Mouse (Mus musculus) kidney, adult 2 months (tissue): Measurements from ENCODE around the gene Il34. TPM values are rescaled to one million over a fixed set of nuclear protein-coding genes. Genes with fewer than 3 reads are reported as not detected.

Experiments used
- DNase-seq: peaks from one replicate; pipeline ENCODE4 v3.0.0; 2021
- H3K27ac ChIP-seq: fragments of 200-500 bp; 2 replicates; pipeline ENCODE4 v1.5.1; 2012; ENCODE audit warnings: low read depth, low read length, control low read depth, inconsistent platforms; ENCODE audit not compliant: insufficient read depth
- H3K27me3 ChIP-seq: fragments of 200-500 bp; replicated peaks from 2 replicates; pipeline ENCODE4 v1.6.1; 2012; ENCODE audit warnings: mild to moderate bottlenecking, moderate library complexity, low read length, inconsistent platforms; ENCODE audit not compliant: control insufficient read depth, insufficient read depth
- H3K36me3 ChIP-seq: fragments of 200-500 bp; 2 replicates; pipeline ENCODE4 v1.6.1; 2012; ENCODE audit warnings: mild to moderate bottlenecking, moderate library complexity, low read length, inconsistent platforms; ENCODE audit not compliant: control insufficient read depth, insufficient read depth
- H3K4me1 ChIP-seq: fragments of 200-500 bp; 2 replicates; pipeline ENCODE4 v1.6.1; 2011; ENCODE audit warnings: low read length; ENCODE audit not compliant: control insufficient read depth, insufficient read depth
- H3K4me3 ChIP-seq: fragments of 200-500 bp; 2 replicates; pipeline ENCODE4 v1.5.1; 2011; ENCODE audit warnings: mild to moderate bottlenecking, low read depth, low read length, control low read depth; ENCODE audit not compliant: insufficient read depth
- CTCF ChIP-seq: fragments of 200-500 bp; conservative IDR thresholded peaks from 2 replicates; pipeline ENCODE4 v1.5.1; 2011; ENCODE audit warnings: low read depth, mild to moderate bottlenecking, control low read depth, low read length, moderate library complexity, mixed read lengths; ENCODE audit not compliant: insufficient read depth, insufficient read length
- POLR2A ChIP-seq: fragments of 200-500 bp; IDR thresholded peaks from one replicate; pipeline ENCODE4 v1.6.1; 2011; ENCODE audit warnings: low read depth, low read length, control low read depth
- WGBS: fragments of 180-500 bp; shearing (Covaris S2); methylation state at CpG from one replicate; pipeline ENCODE4 v1.1.7; 2018; 5-methylcytosine and 5-hydroxymethylcytosine counted together
- polyA plus RNA-seq: library from polyadenylated mRNA; depleted of rRNA; stranded (reverse); fragments of >200 nt; gene quantifications from 2 replicates; pipeline ENCODE4 v1.2.3, GENCODE M21; 2012

Il34 gene
- polyA plus RNA-seq, 1 experiment = 21.8 TPM

DNA sequence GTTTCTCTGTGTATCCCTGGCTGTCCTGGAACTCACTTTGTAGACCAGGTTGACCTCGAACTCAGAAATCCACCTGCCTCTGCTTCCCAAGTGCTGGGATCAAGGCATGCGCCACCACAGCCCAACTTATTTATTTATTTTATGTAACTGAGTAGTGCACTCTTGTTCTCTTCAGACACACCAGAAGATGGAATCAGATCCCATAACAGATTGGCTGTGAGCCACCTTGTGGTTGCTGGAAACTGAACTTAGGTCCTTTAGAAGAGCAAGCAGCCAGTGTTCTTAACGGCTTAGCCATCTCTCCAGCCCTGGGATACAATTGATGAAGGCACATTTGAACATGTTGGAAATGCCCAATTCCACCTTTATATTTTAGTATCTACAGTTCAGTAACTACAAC is 12.9 kb upstream of the Il34 start:
- H3K27ac ChIP-seq = no peak overlapping the region
- no peak for TF ChIP-seq CTCF
- no peak for TF ChIP-seq POLR2A
- H3K36me3 ChIP-seq = peaks cover 26% of the 10 kb centered on the region
- H3K4me1 ChIP-seq = no peaks in the 10 kb centered on the region
- no peak overlapping the region for H3K4me3 ChIP-seq
- H3K27me3 ChIP-seq = no peaks in the 10 kb centered on the region
- 58% methylated on average over 3 of the region's 3 CpGs for WGBS
- DNase-seq = peak; percentile 52

DNA sequence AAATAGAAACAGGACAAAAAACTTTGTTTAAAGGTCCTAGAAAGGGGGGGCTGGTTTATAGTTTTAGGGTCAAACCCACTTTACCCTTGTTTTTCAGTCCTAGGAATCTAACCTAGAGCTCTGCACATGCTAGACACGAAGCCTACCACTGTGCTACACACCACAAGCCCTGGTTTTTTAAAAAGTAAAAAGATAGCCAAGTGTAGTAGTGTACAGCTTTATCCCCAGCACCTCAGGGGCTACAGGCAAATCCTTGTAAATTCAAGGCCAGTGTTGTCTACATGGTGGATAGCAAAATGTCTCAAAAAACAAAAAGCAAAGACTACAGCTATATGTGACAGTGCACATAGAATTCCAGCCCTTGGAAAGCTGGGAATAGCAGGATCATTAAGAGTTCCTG is 11.3 kb upstream of the Il34 start:
- DNase-seq = no peak
- TF ChIP-seq CTCF (no peak), POLR2A (no peak)
- WGBS = 80% methylated on average over 1 of the region's 1 CpGs
- no peak overlapping the region; the same call in 1 of the 2 replicates for H3K27ac ChIP-seq
- H3K4me3 ChIP-seq = no peak overlapping the region
- no peaks in the 10 kb centered on the region for H3K4me1 ChIP-seq
- H3K27me3 ChIP-seq = no peaks in the 10 kb centered on the region
- peaks cover 32% of the 10 kb centered on the region for H3K36me3 ChIP-seq

DNA sequence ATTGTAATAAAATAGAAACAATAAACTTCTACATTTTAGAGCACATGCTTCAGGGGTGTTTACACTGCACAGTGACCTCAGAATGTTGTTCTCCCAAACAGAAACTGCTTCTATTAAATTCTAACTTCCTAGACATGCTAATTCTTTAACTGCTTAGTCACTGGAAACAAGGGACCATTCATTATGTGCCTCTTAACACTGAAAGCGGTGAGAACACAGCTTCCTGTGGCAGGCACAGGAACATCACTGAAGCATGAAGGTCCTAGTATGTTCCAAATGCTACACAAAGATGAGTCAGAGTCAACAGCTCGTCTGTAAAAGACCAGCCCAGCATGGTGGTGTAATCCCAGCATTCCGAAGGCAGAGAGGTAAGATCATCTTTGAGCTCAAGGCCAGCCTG is 9.6 kb upstream of the Il34 start:
- TF ChIP-seq CTCF (no peak), POLR2A (no peak)
- Histone ChIP-seq H3K36me3 (peaks cover 33% of the 10 kb centered on the region), H3K4me3 (no peak overlapping the region), H3K4me1 (no peaks in the 10 kb centered on the region), H3K27ac (peak overlapping the region; percentile 24; the same call in 1 of the 2 replicates), H3K27me3 (no peaks in the 10 kb centered on the region)
- 37% methylated on average over 3 of the region's 3 CpGs for WGBS
- peak; percentile 32 for DNase-seq

DNA sequence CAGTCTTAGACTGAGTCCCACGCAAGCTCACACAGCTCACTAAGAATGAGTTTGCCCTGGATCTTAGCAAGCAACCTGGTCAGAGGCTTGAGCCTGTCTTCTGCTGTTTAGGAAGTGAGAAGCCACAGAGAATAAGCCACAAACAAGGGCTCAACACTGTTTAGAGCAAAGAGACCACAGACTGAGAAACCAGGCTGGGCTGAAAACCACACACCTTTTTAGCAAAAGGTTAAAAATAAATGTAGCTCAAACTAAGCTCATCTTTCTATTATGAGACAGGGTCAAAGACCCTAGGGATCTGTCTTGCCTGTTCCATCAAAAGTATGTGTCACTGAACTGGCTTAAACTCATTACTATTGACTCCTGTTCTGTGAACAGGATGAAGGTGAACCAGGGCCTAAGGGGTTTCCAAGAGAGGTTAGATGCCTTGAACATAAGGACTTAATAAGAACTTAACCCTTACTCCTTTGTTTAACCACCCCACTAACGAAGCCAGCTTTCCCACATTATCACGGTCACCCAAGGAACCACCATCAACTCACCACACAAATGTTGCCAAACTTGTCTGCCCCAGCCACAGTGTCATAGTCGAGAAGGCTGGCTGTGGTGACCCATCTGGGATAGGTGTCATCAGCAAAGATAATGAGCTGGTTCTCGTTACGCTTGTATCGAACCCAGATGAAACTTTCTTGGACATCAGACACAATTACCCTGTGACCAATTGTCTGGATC is 7.5 kb upstream of the Il34 start:
- no peak overlapping the region for H3K4me3 ChIP-seq

DNA sequence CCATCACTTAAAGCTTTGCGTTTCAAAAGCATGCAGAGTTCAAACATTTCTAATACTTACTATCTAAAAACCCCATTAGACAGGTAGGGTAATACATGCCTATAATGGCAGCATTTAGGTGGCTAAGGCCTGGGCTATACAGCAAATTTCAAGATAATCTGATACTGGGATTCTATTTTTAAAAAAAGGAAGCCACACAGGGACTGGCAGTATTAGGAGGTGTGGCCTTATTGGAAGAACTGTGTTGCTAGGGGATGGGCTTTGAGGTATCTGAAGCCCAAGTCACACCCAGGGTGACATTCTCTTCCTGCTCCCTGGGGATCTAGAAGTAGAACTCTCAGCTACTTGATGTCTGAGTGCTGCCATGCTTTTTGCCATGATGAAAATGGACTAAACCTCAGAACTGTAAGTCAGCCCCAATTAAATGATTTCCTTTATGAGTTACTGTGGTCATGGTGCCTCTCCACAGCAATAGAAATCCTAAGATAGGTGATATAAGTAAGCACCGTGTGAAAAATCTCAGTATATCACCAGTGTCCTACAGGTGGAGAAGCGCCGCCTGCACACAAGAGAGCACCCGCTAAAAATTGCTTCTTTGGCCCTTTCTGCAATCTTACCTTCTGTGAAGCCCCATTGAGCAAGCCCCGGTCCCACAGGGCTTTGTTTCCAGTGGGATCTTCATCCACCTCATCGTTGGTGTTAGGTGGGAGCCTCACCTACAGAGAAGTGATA is 6.8 kb upstream of the Il34 start:
- 93% methylated on average over 7 of the region's 7 CpGs for WGBS
- Histone ChIP-seq H3K27ac (no peak overlapping the region), H3K36me3 (peaks cover 26% of the 10 kb centered on the region)

More for the DNA sequence above, 7.5 kb upstream of the Il34 start:
- Histone ChIP-seq H3K36me3 (peaks cover 28% of the 10 kb centered on the region), H3K27me3 (no peaks in the 10 kb centered on the region), H3K27ac (no peak overlapping the region), H3K4me1 (peaks cover 13% of the 10 kb centered on the region; the same call in 1 of the 2 replicates)
- DNase-seq = no peak
- 86% methylated on average over 7 of the region's 7 CpGs for WGBS
- TF ChIP-seq CTCF = no peak
- no peak for TF ChIP-seq POLR2A

DNA sequence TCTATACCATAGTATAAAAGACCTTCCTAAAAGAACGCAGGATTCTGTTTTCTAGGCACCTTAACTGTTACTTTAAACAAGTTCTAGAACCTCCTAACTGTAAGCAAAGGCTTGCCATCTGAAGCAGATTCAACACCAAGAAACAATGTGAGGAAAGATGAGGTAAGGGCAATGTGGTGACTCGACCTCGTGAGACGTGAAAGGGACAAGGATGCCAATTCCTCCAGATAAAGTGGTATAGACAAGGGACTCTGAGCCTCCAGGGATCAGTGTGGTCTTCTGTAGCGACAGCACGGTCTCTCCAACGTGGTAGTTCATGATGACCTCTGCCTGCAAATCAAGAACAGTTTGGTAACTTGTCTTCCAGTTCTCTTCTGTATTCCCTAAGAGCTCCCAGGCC is 6.1 kb upstream of the Il34 start:
- Histone ChIP-seq H3K36me3 (peaks cover 21% of the 10 kb centered on the region), H3K27ac (no peak overlapping the region), H3K4me1 (peaks cover 17% of the 10 kb centered on the region; the same call in 1 of the 2 replicates), H3K27me3 (no peaks in the 10 kb centered on the region), H3K4me3 (no peak overlapping the region)
- no peak for DNase-seq
- WGBS = 93% methylated on average over 7 of the region's 7 CpGs
- TF ChIP-seq CTCF = no peak
- no peak for TF ChIP-seq POLR2A

More for the DNA sequence above, 6.8 kb upstream of the Il34 start:
- TF ChIP-seq POLR2A (no peak), CTCF (no peak)
- peaks cover 17% of the 10 kb centered on the region; the same call in 1 of the 2 replicates for H3K4me1 ChIP-seq
- no peaks in the 10 kb centered on the region for H3K27me3 ChIP-seq
- H3K4me3 ChIP-seq = no peak overlapping the region
- DNase-seq = no peak

DNA sequence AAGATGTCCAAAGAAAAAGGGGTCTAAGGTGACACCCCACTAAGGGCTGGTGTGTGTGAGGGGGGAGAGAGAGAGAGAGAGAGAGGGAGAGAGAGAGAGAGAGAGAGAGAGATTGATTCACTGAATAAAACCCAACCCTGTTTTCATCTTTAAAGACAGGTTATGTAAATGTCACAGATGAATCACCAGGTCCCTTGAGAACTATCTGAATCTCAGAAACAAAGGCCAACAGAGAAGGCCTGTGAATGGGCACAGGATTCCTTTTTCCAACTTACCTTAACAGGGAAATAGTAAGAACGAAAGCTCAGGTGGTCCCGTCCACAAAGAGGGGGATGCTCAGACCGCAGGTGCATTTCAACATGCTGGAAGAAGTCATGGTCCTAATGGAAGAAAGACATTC is 5.4 kb upstream of the Il34 start:
- H3K4me3 ChIP-seq = no peak overlapping the region
- peaks cover 18% of the 10 kb centered on the region for H3K36me3 ChIP-seq
- no peaks in the 10 kb centered on the region for H3K27me3 ChIP-seq
- peaks cover 22% of the 10 kb centered on the region for H3K4me1 ChIP-seq
- TF ChIP-seq POLR2A (no peak), CTCF (no peak)
- no peak overlapping the region for H3K27ac ChIP-seq
- DNase-seq = no peak
- WGBS = 96% methylated on average over 3 of the region's 3 CpGs
